7 mouse cellular contexts compared by ENCODE assay signal in genomic region chr1:92847873-92848839, GRCm38 (mm10). TPM values are rescaled to one million over a fixed set of nuclear protein-coding genes. Genes with fewer than 3 reads are reported as not detected.
A peak's percentile ranks its signal among the peaks of the same experiment; 100 is the strongest.
DNase-seq lines count a peak whose midpoint lies in the region; ATAC-seq lines count a peak whose summit lies in the region.

No protein-coding gene starts in this region.

- ATAC-seq in forebrain, embryonic 15.5 days (replicated peaks): peak; percentile 88
- peak; percentile 29; the same call in 1 of the 2 replicates for ATAC-seq in megakaryocyte progenitor cell, adult 5-6 weeks (replicated peaks; ENCODE audit: poor library complexity)
- no peak for ATAC-seq in cerebellum, adult (ENCODE audit: insufficient number of reproducible peaks, low FRiP score, low TSS enrichment)

- WGBS in forebrain, embryonic 15.5 days: 4% methylated on average over 40 of the region's 41 CpGs

- H3K4me1 ChIP-seq in forebrain, embryonic 15.5 days: peaks cover 90% of the 10 kb centered on the region

- DNase-seq in right cerebral cortex, postnatal 25 days: peak; percentile 50
- DNase-seq in right cerebral cortex, adult 18-20 months: no peak
- DNase-seq in thymus, postnatal 4 days: peak; percentile 54
- DNase-seq in layer of hippocampus, adult 9-11 months: no peak

- H3K27ac ChIP-seq in forebrain, embryonic 15.5 days (replicated peaks): peak overlapping the region; percentile 85

- peak overlapping the region; percentile 46 for H3K4me3 ChIP-seq in forebrain, embryonic 15.5 days

- peak overlapping the region; percentile 54 for H3K9ac ChIP-seq in forebrain, embryonic 15.5 days (replicated peaks)

- H3K9me3 ChIP-seq in forebrain, embryonic 15.5 days: no peaks in the 10 kb centered on the region

- no peaks in the 10 kb centered on the region for H3K27me3 ChIP-seq in forebrain, embryonic 15.5 days

- H3K36me3 ChIP-seq in forebrain, embryonic 15.5 days: no peaks in the 10 kb centered on the region; the same call in 1 of the 2 replicates

- peak overlapping the region; percentile 45 for H3K4me2 ChIP-seq in forebrain, embryonic 15.5 days (replicated peaks)

RNA-seq across cellular contexts. Expression of gene Gpc1, which starts 16.7 kb away (rescaled TPM):
- 83.9 and 86.1 TPM in 2 replicates for polyA plus RNA-seq in forebrain, embryonic 15.5 days (2015; fragmentation: Nextera tagmentation; extraction: Ambion mirVana)
- 41.5 and 51.3 TPM in 2 replicates for total RNA-seq in megakaryocyte progenitor cell, adult 5-6 weeks (2015)
- total RNA-seq in megakaryocyte progenitor cell, adult 5-6 weeks (2017): 58.8 and 70.5 TPM in 2 replicates

RNA-seq across cellular contexts. Expression of gene Ankmy1, which starts 54.5 kb away (rescaled TPM):
- 0.93 and 1.1 TPM in 2 replicates for polyA plus RNA-seq in forebrain, embryonic 15.5 days (2015; fragmentation: Nextera tagmentation; extraction: Ambion mirVana)
- 0.27 TPM in 1 of 2 replicates, not detected in the other for total RNA-seq in megakaryocyte progenitor cell, adult 5-6 weeks (2015)
- total RNA-seq in megakaryocyte progenitor cell, adult 5-6 weeks (2017): 0.34 TPM in 1 of 2 replicates, not detected in the other

RNA-seq across cellular contexts. Expression of gene Dusp28, which starts 58.6 kb away (rescaled TPM):
- polyA plus RNA-seq in forebrain, embryonic 15.5 days (2015; fragmentation: Nextera tagmentation; extraction: Ambion mirVana): 12.8 and 15.1 TPM in 2 replicates
- total RNA-seq in megakaryocyte progenitor cell, adult 5-6 weeks (2015): 8.5 and 10.0 TPM in 2 replicates
- 2.2 and 2.9 TPM in 2 replicates for total RNA-seq in megakaryocyte progenitor cell, adult 5-6 weeks (2017)

Comparison
In these comparisons a context has a peak if more than half of its experiments do, and no peak if none do; other contexts are left out.
1. DNase-seq: peak in right cerebral cortex, postnatal 25 days (single experiment) and thymus, postnatal 4 days (single experiment); none in right cerebral cortex, adult 18-20 months (single experiment) and layer of hippocampus, adult 9-11 months (single experiment).